In genomic region chr5:120181384-120181783, GRCm38 (mm10) we compare ENCODE assay signal across 23 mouse cellular contexts.
DNase-seq lines count a peak whose midpoint lies in the region; ATAC-seq lines count a peak whose summit lies in the region.
"Had no signal": no experiment of that assay in that cellular context is flagged by ENCODE, and none has a peak within 500 bp of the region (broad histone marks: within the 10 kb centered on the region; RNA-seq: fewer than 3 reads in every experiment).

No protein-coding gene starts in this region.

- no peak overlapping the region for H3K9ac ChIP-seq in hindbrain, embryonic 16.5 days (ENCODE audit: low read depth, low read length)
- no peak overlapping the region for H3K9ac ChIP-seq in hindbrain, embryonic 13.5 days
- no peak overlapping the region for H3K9ac ChIP-seq in intestine, embryonic 15.5 days
- H3K9ac ChIP-seq: embryonic facial prominence, embryonic 12.5 days; midbrain, embryonic 15.5 days; neural tube, embryonic 15.5 days had no signal

- peaks cover 12% of the 10 kb centered on the region; the same call in 1 of the 2 replicates for H3K4me1 ChIP-seq in hindbrain, embryonic 16.5 days (ENCODE audit: control insufficient read depth, insufficient read depth, low read depth, low read length)
- peaks cover 44% of the 10 kb centered on the region for H3K4me1 ChIP-seq in hindbrain, embryonic 13.5 days (replicated peaks)
- peaks cover 5% of the 10 kb centered on the region; the same call in 1 of the 2 replicates for H3K4me1 ChIP-seq in intestine, embryonic 15.5 days (replicated peaks)
- H3K4me1 ChIP-seq: embryonic facial prominence, embryonic 12.5 days had no signal

- DNase-seq in cerebellum, adult 9-11 months, result peak; percentile 52
- DNase-seq in cerebellum, postnatal 14 days, result no peak
- DNase-seq in NIH3T3 (ENCODE audit: low read depth), result peak; percentile 3
- DNase-seq in heart, adult 9 months (ENCODE audit: low spot score in 2 of 2), result peak; percentile 67 to 72
- no peak for DNase-seq in frontal cortex, postnatal 25 days (ENCODE audit: low spot score in 2 of 2)
- DNase-seq: cerebellum, adult 11 months; kidney, postnatal 36 days; left cerebral cortex, postnatal 4 days; lung, adult 18-20 months; right cerebral cortex, postnatal 14 days; spleen, adult 18-20 months; thymus, adult 18-20 months; thymus, postnatal 4 days had no signal

- no peaks in the 10 kb centered on the region for H3K36me3 ChIP-seq in hindbrain, embryonic 16.5 days (ENCODE audit: control insufficient read depth, insufficient read depth, low read length)
- peaks cover 4% of the 10 kb centered on the region; the same call in 1 of the 2 replicates for H3K36me3 ChIP-seq in hindbrain, embryonic 13.5 days
- peaks cover 6% of the 10 kb centered on the region; the same call in 1 of the 2 replicates for H3K36me3 ChIP-seq in intestine, embryonic 15.5 days
- H3K36me3 ChIP-seq: midbrain, embryonic 15.5 days; neural tube, embryonic 15.5 days had no signal

- ATAC-seq in hindbrain, embryonic 16.5 days, result peak; percentile 32; the same call in 1 of the 2 replicates
- ATAC-seq in hindbrain, embryonic 13.5 days (ENCODE audit: low FRiP score), result no peak
- ATAC-seq in intestine, embryonic 15.5 days, result no peak
- ATAC-seq: forebrain, embryonic 14.5 days; midbrain, embryonic 15.5 days; Patski had no signal

- no peaks in the 10 kb centered on the region for H3K27me3 ChIP-seq in hindbrain, embryonic 16.5 days (replicated peaks; ENCODE audit: control insufficient read depth, insufficient read depth, low read length)
- no peaks in the 10 kb centered on the region for H3K27me3 ChIP-seq in hindbrain, embryonic 13.5 days
- H3K27me3 ChIP-seq in intestine, embryonic 15.5 days (replicated peaks), result no peaks in the 10 kb centered on the region
- H3K27me3 ChIP-seq: embryonic facial prominence, embryonic 12.5 days; midbrain, embryonic 15.5 days; neural tube, embryonic 15.5 days; Patski had no signal

- WGBS in hindbrain, embryonic 16.5 days, result 85% methylated on average over 4 of the region's 4 CpGs
- WGBS in hindbrain, embryonic 13.5 days, result 91% methylated on average over 4 of the region's 4 CpGs
- 90% methylated on average over 4 of the region's 4 CpGs for WGBS in intestine, embryonic 15.5 days

- no peak overlapping the region for H3K4me2 ChIP-seq in hindbrain, embryonic 16.5 days (ENCODE audit: low read length)
- H3K4me2 ChIP-seq in hindbrain, embryonic 13.5 days, result no peak overlapping the region
- no peak overlapping the region for H3K4me2 ChIP-seq in intestine, embryonic 15.5 days (replicated peaks)
- H3K4me2 ChIP-seq: embryonic facial prominence, embryonic 12.5 days; liver, embryonic 11.5 days; midbrain, embryonic 15.5 days; neural tube, embryonic 15.5 days had no signal

- H3K9me3 ChIP-seq in hindbrain, embryonic 16.5 days (ENCODE audit: control insufficient read depth, low read length), result no peaks in the 10 kb centered on the region
- H3K9me3 ChIP-seq in hindbrain, embryonic 13.5 days, result no peaks in the 10 kb centered on the region
- H3K9me3 ChIP-seq in intestine, embryonic 15.5 days, result no peaks in the 10 kb centered on the region
- H3K9me3 ChIP-seq: embryonic facial prominence, embryonic 12.5 days; midbrain, embryonic 15.5 days; neural tube, embryonic 15.5 days had no signal

- H3K27ac ChIP-seq in hindbrain, embryonic 16.5 days (ENCODE audit: low read depth, low read length), result no peak overlapping the region
- H3K27ac ChIP-seq in hindbrain, embryonic 13.5 days, result no peak overlapping the region
- no peak overlapping the region for H3K27ac ChIP-seq in intestine, embryonic 15.5 days
- H3K27ac ChIP-seq: embryonic facial prominence, embryonic 12.5 days; midbrain, embryonic 15.5 days; neural tube, embryonic 15.5 days had no signal

- H3K4me3 ChIP-seq in hindbrain, embryonic 16.5 days (ENCODE audit: low read length), result no peak overlapping the region
- H3K4me3 ChIP-seq in hindbrain, embryonic 13.5 days, result no peak overlapping the region
- no peak overlapping the region for H3K4me3 ChIP-seq in intestine, embryonic 15.5 days (replicated peaks)
- H3K4me3 ChIP-seq: embryonic facial prominence, embryonic 12.5 days; megakaryocyte, embryonic 14.5 days; midbrain, embryonic 15.5 days; neural tube, embryonic 15.5 days had no signal

Comparison
In these comparisons a context has a peak if more than half of its experiments do, and no peak if none do; other contexts are left out.
1. DNase-seq: peak in cerebellum, adult 9-11 months (single experiment), NIH3T3 (single experiment) and heart, adult 9 months (2 of 2); none in cerebellum, postnatal 14 days (0 of 2) and frontal cortex, postnatal 25 days (0 of 2).